Mouse (Mus musculus): ENCODE measurements at regions not wholly inside any gene's neighbourhood (a gene's known extent, or its start where the extent isn't known, plus 50 kb on each side); places are given as distances from the start of the nearest gene placed in this dataset.
A peak's percentile ranks its signal among the peaks of the same experiment; 100 is the strongest.

- no peak for ATAC-seq (ENCODE audit: insufficient number of reproducible peaks, low FRiP score, low TSS enrichment)
Observed at GRCm38 (mm10) chr13:92972891-92973290, 128.3 kb downstream of the Mtx3 start.

GRCm38 (mm10) chr13:92973791-92974190 lies 129.2 kb downstream of the Mtx3 start:
- no peak for ATAC-seq (ENCODE audit: insufficient number of reproducible peaks, low FRiP score, low TSS enrichment)

GRCm38 (mm10) chr13:92986719-92987553 lies 142.4 kb downstream of the Mtx3 start:
- ATAC-seq (ENCODE audit: insufficient number of reproducible peaks, low FRiP score, low TSS enrichment) = peak; percentile 74

- peak; percentile 19; the same call in 1 of the 2 replicates for ATAC-seq (ENCODE audit: insufficient number of reproducible peaks, low FRiP score, low TSS enrichment)
Observed at GRCm38 (mm10) chr13:92987691-92988090, 143.1 kb downstream of the Mtx3 start.

GRCm38 (mm10) chr13:92988600-92988999 lies 144.0 kb downstream of the Mtx3 start:
- ATAC-seq (ENCODE audit: insufficient number of reproducible peaks, low FRiP score, low TSS enrichment) = no peak

- no peak for ATAC-seq (ENCODE audit: insufficient number of reproducible peaks, low FRiP score, low TSS enrichment)
Observed at GRCm38 (mm10) chr13:92990316-92991206, 146.0 kb downstream of the Mtx3 start.

Measured in cerebellum, adult (tissue).